Mouse (Mus musculus) gastrocnemius, adult 18-20 months (tissue): ENCODE results near the gene Gm37240. TPM values are rescaled to one million over a fixed set of nuclear protein-coding genes. Genes with fewer than 3 reads are reported as not detected.
"Not testable (repeated sequence)": the region's sequence is repeated elsewhere in the genome, so short reads cannot be mapped to it uniquely, and the experiment has no call there.

Experiments
- DNase-seq: peaks from one replicate; pipeline ENCODE4 v3.0.0; 2021; ENCODE audit warnings: low spot score
- total RNA-seq, 2 experiments: library from RNA; stranded (reverse); gene quantifications; 2 replicates each; pipeline ENCODE4 v1.2.3; 2021

Gm37240 gene
- total RNA-seq, 2 experiments from 2014 or later: 30.2 to 34.0 TPM

- peak; percentile 44 for DNase-seq
These were observed 965.5 kb downstream of the Gm37240 start for GRCm38 (mm10) chr3:84921704-84922420.

GRCm38 (mm10) chr3:84917903-84918679, 969.2 kb downstream of the Gm37240 start:
- no peak for DNase-seq

GRCm38 (mm10) chr3:84914284-84914683, 973.0 kb downstream of the Gm37240 start:
- no peak for DNase-seq

GRCm38 (mm10) chr3:84906528-84906927, 980.8 kb downstream of the Gm37240 start:
- DNase-seq: no peak

GRCm38 (mm10) chr3:84897952-84898351, 989.4 kb downstream of the Gm37240 start:
- DNase-seq: no peak

- no peak for DNase-seq
These were observed 996.3 kb downstream of the Gm37240 start for GRCm38 (mm10) chr3:84890983-84891382.

GRCm38 (mm10) chr3:84889648-84890047, 997.7 kb downstream of the Gm37240 start:
- DNase-seq: no peak

GRCm38 (mm10) chr3:84883817-84884483, 1003.4 kb downstream of the Gm37240 start:
- DNase-seq: peak; percentile 7

- no peak for DNase-seq
These were observed 1011.1 kb downstream of the Gm37240 start for GRCm38 (mm10) chr3:84876211-84876610.

- no peak for DNase-seq
These were observed 1012.0 kb downstream of the Gm37240 start for GRCm38 (mm10) chr3:84875306-84875705.

GRCm38 (mm10) chr3:84870126-84870525, 1017.2 kb downstream of the Gm37240 start:
- no peak for DNase-seq

- DNase-seq: no peak
These were observed 1019.3 kb downstream of the Gm37240 start for GRCm38 (mm10) chr3:84867991-84868390.

- no peak for DNase-seq
These were observed 1019.8 kb downstream of the Gm37240 start for GRCm38 (mm10) chr3:84867434-84867975.

GRCm38 (mm10) chr3:84866866-84867265, 1020.5 kb downstream of the Gm37240 start:
- DNase-seq: no peak

- no peak for DNase-seq
These were observed 1021.6 kb downstream of the Gm37240 start for GRCm38 (mm10) chr3:84865684-84866083.

- not testable (repeated sequence) for DNase-seq
These were observed 1025.5 kb downstream of the Gm37240 start for GRCm38 (mm10) chr3:84861817-84862216.

- DNase-seq: no peak
These were observed 1026.6 kb downstream of the Gm37240 start for GRCm38 (mm10) chr3:84860669-84861068.

- no peak for DNase-seq
These were observed 1032.9 kb downstream of the Gm37240 start for GRCm38 (mm10) chr3:84854440-84854839.

- DNase-seq: peak; percentile 25
These were observed 1034.4 kb downstream of the Gm37240 start for GRCm38 (mm10) chr3:84852877-84853276.

GRCm38 (mm10) chr3:84851801-84852200, 1035.5 kb downstream of the Gm37240 start:
- no peak for DNase-seq

GRCm38 (mm10) chr3:84850418-84850817, 1036.9 kb downstream of the Gm37240 start:
- no peak for DNase-seq

GRCm38 (mm10) chr3:84848798-84849197, 1038.5 kb downstream of the Gm37240 start:
- no peak for DNase-seq
